Mouse (Mus musculus) gastrocnemius, postnatal 36 days (tissue): ENCODE measurements around the gene Lcmt1. TPM values are rescaled to one million over a fixed set of nuclear protein-coding genes. Genes with fewer than 3 reads are reported as not detected.

Source experiments
- DNase-seq, 2 experiments: peaks; one replicate each; pipeline ENCODE4 v3.0.0; 2022
- intact Hi-C: fragments of 180-260 bp; cut with DNase I; formaldehyde crosslinking; loops from one replicate; pipeline ENCODE4 v1.15.1; 2025
- long read RNA-seq, 2 experiments: library from polyadenylated mRNA; stranded (forward); transcript quantifications; one replicate each; pipeline ENCODE4 v2.0.0; 2021
- total RNA-seq, 2 experiments: library from RNA; stranded (reverse); gene quantifications; 2 replicates each; pipeline ENCODE4 v1.2.3; 2021

Lcmt1 gene
- 10 to 100 TPM; 23.0 to 29.8 TPM for total RNA-seq
- long read RNA-seq, experiment 1, transcript Lcmt1-201 (11 exons, 1,369 nt): major isoform, 25 of 34 reads
- long read RNA-seq, experiment 1, partial matches to known transcripts: 6 of 34 reads
- long read RNA-seq, experiment 1, other reads (novel, unspliced or antisense): 3 of 34 reads
- long read RNA-seq, experiment 2, transcript Lcmt1-201 (11 exons, 1,369 nt): major isoform, 39 of 52 reads
- long read RNA-seq, experiment 2, partial matches to known transcripts: 6 of 52 reads
- long read RNA-seq, experiment 2, other reads (novel, unspliced or antisense): 5 of 52 reads

DNA sequence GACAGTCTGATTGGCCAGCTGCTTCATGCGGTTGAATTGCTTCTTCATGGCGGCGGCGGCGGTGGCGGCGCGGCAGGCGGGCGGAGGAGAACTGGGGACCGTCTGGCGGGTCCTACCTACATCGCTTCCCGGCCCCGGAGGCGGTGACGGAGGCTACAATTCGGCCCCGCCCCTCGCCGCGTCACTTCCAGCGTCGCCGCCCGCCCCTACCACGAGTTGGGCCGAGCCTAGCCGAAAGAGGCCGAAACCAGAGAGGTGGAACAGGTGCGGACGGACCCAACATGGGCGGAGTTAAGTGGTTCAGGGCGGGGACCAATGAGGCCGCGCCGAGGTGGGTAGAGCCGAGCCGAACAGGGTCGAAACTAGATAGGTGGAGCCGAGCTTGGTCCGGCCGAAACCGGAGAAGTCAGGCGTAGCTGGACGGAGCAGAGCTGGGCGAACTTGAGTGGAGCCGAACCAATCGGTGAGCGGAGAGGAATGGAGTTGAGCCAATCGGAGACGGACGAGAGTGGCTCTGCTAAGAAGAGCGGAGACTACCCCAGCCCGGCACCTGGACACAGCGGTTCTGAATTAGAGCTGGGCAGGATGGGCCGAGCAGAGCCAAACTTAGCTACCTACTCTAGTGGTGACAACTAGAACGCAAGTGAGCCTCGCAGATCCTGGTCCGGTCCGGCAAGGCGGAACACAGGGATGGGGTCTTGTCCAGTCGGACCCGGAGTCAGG is at the start of gene Lcmt1, which contains the start of gene Arhgap17:
Lcmt1 (plus strand) TSS at position 26 of the 723 bp plus-strand sequence.
Arhgap17 (minus strand) TSS at position 157 of the 723 bp plus-strand sequence.
- peak; percentile 93 to 96 for DNase-seq

GRCm38 (mm10) chr7:123322452-123323121 is 47.0 kb upstream of the Lcmt1 start:
- no peak for DNase-seq
- intact Hi-C loops: loop anchor here (10.0 kb wide), 1 partner anchor 142 kb away; the partner anchor contains the start of gene Aqp8

More for the DNA sequence above, at the start of gene Lcmt1, which contains the start of gene Arhgap17:
- intact Hi-C loops: loop anchor here (5.0 to 10.0 kb wide), 2 partner anchors 38 to 395 kb away; no protein-coding TSS in a partner anchor

GRCm38 (mm10) chr7:123323388-123323787 is 46.2 kb upstream of the Lcmt1 start:
- DNase-seq: no peak
- intact Hi-C loops: loop anchor here (10.0 kb wide), 1 partner anchor 141 kb away; the partner anchor contains the start of gene Aqp8

DNA sequence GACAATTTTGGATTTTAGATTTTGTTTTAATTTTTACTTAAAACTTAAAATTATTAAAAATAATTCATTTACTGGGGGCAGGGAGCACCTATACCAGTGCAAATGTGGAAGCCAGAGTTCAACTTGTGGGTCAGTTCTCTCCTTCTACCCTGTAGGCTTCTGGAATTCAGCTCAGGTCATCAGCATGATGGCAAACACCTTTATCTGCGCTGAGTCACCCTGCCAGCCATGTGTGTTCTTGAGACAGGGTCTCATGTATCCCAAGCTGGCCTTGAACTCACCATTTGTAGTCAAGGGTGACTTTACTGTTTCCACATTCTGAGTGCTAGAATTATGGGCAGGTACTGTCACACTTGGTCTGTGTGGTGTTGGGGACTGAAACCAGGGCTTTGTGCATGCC is 45.5 kb upstream of the Lcmt1 start:
- DNase-seq: no peak
- intact Hi-C loops: loop anchor here (10.0 kb wide), 1 partner anchor 141 kb away; the partner anchor contains the start of gene Aqp8

DNA sequence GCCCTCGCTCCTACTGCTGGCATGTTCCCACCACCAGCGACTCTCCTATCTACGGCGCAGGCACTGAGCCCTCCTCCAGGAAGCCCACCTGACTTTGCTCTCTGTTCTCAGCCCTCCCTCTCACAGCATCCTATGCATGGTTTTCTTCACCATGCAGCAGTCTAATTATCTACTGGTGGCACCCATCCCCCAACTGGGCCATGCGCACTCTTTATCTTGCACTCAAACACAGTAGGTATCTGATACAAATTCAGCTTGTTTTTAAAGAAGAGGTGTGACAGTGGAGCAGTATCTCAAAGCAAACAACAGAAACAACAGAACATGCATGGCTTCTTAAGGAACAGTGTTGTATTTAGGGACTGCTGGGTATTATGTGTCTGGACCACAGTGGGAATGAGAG is 43.5 kb upstream of the Lcmt1 start:
- no peak for DNase-seq

DNA sequence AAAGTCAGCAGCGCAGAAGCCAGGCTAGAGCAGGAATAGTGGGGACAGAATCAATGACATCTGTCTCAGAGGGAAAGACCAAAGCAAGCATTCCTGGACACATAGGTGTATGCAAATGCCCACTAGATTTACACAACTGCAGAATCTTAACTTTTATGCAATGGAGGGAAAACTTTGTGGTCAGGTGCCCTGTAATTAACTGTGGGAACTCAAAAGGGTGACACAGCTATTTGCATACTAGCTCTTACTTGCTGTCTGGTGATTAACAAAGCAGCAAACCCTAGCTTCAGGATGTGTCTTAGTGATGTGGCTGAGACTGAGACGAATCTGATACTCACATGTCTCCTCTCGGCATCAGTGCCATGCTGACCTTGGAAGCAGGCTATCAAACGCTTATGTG is 42.7 kb upstream of the Lcmt1 start:
- intact Hi-C loops: loop anchor here (10.0 kb wide), 1 partner anchor 138 kb away; the partner anchor contains the start of gene Aqp8

More for the DNA sequence above, 43.5 kb upstream of the Lcmt1 start:
- intact Hi-C loops: loop anchor here (10.0 kb wide), 1 partner anchor 139 kb away; the partner anchor contains the start of gene Aqp8

DNA sequence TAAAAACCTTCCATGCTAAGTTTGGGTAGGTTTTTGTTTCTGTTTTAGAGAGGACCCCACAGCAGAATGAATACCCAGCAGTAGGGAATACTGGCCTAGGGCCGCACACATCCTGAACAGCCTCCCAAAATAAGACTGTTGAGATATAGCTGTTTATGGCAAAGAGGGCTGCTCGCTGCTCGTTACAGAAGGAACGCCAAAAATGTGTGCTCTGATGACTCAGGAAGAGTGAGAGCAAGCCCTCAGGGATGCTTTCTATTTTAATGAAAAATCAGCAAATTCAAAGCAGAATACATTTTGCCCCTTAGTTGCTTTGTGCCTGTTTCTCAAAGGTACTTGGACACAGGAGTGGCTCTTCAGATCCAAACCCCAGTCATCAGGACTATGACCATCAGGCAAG is 41.7 kb upstream of the Lcmt1 start:
- intact Hi-C loops: loop anchor here (10.0 kb wide), 1 partner anchor 137 kb away; the partner anchor contains the start of gene Aqp8
- DNase-seq: no peak

More for the DNA sequence above, 42.7 kb upstream of the Lcmt1 start:
- no peak for DNase-seq

- DNase-seq: no peak
- intact Hi-C loops: loop anchor here (5.0 kb wide), 1 partner anchor 37 kb away; the partner anchor contains the start of genes Arhgap17 and Lcmt1
Measured at GRCm38 (mm10) chr7:123330506-123330905, 39.1 kb upstream of the Lcmt1 start.

DNA sequence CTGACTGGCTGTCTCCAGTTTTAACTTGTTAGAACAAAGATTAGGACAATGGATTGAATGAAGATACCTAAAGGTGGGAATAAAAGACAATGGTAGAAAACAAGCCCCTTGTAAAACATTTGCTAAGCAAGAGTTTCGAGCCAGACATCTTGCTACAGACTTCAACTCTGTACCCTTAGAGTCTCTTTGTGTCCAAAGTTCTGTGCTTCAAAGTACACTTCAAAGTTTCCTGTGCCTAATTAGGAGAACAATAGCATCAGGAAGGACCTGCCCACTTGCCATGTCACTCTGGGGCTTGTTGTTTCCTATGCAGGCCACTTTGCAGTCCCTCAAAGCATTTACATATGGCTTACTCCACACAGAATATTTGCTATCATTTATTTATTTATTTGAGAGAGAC is 33.3 kb upstream of the Lcmt1 start:
- intact Hi-C loops: no loop called here
- DNase-seq: peak in 1 of 2 experiments; percentile 8

DNA sequence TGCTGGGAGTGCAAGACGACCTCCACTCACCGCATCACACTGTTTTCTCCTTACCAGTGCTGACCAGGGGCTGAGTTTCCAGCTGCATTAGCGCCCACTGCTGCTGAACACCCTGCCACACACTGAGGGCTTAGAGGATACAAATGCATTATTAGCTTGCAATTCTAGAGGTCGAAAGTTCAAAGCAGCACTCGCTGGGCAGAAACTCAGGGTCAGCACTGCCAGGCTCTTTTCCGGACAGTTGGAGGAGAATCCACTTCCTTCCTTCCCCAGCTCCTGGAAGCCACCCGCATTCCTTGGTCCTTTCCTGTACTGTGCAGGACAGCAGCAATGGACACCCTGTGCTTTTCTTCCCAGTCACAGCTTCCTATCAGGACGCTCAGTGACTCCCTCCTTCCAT is 31.2 kb upstream of the Lcmt1 start:
- DNase-seq: peak in 1 of 2 experiments; percentile 6
- intact Hi-C loops: no loop called here

- DNase-seq: peak in 1 of 2 experiments; percentile 25
- intact Hi-C loops: no loop called here
Measured at GRCm38 (mm10) chr7:123341896-123342295, 27.7 kb upstream of the Lcmt1 start.

DNA sequence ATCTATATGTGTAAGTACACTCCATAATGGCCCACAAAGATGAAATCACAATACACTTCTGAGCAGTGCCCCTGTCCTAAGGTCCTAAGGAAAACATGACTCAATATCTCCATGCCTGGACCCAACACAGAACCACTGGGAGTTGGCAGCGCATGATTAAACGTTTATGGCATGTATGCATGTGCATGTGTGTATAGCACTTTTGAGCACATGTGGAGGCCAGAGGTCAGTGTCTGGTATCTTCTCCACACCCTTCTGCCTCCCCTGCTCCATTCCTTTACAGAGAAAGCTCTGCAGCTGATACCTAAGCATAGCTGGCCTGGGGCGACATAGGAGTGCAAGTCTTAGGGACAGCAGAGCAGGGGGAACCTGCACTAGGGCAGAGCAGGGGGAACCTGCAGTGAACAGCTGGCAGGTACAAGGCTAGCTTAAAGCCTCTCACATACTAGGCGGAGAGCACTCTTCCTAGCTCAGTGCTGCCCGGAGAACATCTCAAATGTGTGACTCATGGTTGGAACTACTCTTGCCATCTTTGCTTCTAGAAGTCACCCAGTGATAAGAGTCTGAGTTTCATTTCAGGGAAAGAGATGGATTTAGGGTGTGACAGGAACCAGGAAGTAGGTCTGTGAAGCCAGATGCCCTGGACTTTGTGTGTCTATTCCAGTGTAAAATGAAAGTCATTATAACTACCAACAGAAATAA is 25.4 kb upstream of the Lcmt1 start:
- intact Hi-C loops: no loop called here
- no peak for DNase-seq

DNA sequence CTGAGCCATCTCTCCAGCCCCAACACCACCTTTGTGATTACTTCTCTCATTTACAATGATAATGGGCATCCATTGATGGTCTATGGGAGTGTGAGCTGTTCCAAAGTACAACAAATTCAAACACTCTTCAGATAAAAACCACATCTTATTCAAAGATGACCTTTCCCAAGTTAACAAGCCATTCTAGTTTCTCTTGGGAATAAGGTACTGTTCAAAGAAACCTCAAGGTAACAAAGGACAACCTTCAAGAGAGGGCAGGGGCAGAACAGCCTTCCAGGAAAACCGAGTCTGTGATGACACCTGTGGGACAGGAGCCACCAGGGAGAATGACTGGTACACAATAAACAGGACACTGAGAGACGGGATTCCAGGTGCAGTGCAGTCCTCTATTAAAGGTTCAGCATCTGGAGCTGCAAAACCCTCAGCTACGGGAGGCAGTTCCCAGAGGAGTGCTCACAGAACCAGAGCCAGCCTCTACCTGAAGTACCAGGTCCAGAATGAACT is 24.5 kb upstream of the Lcmt1 start:
- intact Hi-C loops: no loop called here
- DNase-seq: no peak

DNA sequence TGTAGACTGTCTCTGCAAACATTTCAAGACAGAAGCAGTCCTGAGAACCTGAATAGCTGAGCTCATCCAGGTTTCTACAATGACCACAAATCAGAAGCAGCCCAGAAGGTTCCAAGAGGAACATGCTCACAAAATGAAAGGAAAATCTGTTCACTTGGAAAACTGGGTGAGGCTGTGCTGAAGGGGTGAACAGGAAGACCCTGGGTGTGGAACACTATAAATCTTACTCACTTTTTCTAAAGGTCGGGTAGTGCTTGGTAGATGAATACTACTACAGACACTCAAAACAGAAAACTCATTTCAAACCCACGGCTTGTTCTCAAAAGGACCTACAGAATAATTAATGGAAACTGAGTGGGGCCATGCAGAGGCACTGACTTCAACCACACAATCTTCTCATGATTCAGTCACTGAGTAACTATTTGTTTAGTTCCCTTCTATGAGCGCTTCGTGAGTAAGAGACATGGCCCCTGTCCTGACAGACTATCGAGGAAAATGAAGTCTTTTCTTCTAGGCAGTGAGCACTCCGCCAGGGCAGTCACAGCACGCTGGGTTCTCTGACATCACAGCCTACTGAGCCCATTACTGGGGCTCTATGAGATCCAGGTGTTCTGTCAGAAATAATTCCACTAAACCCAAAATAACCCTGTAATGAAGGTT is 22.8 kb upstream of the Lcmt1 start:
- intact Hi-C loops: no loop called here
- no peak for DNase-seq

- peak in 1 of 2 experiments; percentile 3 for DNase-seq
- intact Hi-C loops: no loop called here
Measured at GRCm38 (mm10) chr7:123349813-123350212, 19.8 kb upstream of the Lcmt1 start.

DNA sequence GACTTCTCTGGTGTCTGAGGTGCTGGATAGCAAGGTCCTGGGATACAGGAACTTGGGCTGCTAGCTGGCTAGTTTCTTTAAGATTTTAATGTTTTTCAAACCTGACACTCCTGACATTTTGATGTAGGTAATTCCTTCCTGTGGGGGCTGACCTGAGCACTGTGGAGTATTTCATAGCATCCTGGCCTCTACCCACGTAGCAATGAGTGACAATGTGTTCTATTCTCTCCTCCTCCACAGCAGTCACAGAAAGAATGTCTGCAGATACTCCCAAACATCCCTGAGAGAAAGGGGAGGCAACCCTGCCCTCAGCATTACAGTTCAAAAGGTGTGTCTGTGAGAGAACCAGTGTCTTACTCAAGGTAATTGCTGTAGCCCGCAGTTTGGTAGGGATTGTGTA is 19.3 kb upstream of the Lcmt1 start:
- peak in 1 of 2 experiments; percentile 7 for DNase-seq
- intact Hi-C loops: no loop called here

DNA sequence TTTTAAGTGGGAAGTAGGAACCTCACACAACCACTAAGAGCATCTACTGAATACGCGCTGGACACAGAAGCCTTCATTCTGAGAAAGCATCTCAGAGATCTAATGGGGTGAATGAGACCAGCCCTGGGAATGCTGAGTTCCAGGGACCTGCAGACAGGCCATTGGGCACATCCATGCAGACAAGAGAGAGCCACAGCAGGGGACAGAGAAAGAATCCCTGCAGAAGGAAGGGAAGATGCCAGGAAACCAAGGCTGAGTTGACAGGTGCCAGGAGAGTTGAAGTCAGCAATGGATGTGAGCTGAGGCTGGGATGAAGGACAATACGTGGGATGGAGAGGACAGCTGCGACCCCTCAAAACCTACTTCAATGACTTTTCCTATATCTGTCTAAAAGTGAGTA is 16.5 kb upstream of the Lcmt1 start:
- intact Hi-C loops: no loop called here
- DNase-seq: no peak

DNA sequence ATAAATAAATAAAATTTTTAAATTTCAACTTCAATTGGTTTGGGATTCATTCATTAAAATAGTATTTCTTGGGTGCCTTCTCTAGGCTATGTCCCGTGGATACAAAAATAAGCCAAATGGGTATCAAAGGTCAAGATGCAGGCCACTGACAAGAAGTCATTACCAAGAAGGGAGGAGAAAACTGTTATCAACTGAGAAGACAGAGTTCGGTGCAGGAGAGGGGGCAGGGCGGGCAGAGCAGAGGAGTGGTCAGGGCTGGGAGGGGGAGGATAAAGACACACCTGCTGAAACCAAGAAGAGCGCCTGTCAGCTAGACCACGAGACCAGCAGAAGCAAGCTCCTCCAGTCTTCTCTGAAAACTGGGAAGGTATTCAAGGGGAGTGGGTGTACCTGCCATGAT is 15.7 kb upstream of the Lcmt1 start:
- DNase-seq: no peak
- intact Hi-C loops: no loop called here

- intact Hi-C loops: no loop called here
- DNase-seq: no peak
Measured at GRCm38 (mm10) chr7:123354392-123354791, 15.2 kb upstream of the Lcmt1 start.
